Mouse (Mus musculus): ENCODE measurements around the gene Serpina1e.

DNA sequence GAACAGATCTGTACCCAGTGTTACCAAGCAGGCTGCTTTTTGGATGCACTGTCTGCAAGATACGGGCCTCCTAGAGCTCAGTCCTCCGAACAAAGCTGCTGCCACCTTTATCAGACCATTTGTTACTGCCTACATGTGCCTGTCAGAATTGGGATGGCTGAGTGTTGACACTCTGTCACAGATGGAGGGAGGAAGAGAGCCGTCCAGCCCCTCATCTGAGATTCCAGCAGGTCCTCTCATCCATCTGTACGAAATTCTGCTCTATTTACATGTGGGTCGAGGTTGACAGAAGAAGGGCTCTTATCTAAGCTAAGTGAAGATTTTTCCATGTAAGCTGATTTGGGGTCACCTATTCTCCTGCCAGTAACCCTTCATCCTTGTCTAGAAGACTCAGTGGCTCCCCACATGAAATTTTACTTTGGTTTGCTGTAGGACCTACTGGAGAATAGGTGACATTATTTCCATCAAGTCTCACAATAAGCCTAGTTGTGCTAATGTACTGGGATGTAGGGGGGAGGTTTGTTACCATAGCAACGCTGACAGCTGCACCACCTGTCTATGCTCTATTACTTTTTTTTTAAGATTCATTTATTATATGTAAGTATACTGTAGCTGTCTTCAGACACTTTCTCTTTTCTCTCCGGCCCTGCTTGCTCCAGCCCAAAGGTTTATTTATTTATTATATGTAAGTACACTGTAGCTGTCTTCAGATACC lies 23.0 kb upstream of the Serpina1e start:
- TF ChIP-seq CTCF (IDR thresholded peaks at IDR 0.05; ENCODE audit: borderline replicate concordance, insufficient read depth, low read length) (no peak), POLR2A (IDR thresholded peaks at IDR 0.05; ENCODE audit: low read depth, low read length) (no peak)
